ENCODE assay signal across 8 mouse cellular contexts in the genomic region with DNA sequence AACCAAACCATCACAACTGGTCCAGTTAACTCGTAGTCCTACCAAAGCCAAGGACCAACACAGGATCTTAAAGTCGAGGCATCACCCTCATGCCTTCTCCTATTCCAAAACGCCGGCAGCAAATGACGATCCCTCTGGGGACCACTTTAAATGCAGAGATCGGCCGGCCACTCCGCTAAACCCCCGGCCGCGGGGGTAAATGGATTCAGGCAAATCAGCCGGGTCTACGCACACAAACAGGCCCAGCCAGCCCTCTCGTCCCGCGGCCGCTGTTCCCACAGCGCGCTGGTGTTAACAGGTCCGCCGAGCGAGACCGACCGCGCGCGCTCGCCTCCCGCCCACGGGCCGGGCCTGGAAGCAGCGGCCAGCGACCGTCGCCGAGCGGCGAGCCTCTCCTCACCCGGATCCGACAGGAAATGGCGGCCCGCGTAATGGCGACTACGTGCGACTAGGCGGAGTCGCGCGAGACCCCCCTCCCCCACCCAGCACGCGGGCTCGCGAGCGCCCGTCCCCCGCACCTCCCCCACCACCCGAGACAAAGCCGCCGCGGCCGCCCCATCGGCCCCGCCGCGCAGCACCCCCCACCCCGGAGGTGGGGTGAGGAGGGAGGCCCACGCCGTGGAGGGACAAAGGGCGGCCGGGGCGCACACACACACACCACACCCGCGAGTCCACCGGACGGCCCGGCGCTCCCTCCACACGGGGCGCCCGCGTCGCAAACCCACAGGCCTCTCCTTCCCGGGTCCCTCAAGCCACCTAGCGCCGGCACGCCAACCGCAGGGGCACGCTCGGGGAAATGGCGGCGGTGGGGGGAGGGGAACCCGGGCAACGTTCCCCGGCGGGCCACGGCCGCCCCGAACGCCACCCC. TPM values are rescaled to one million over a fixed set of nuclear protein-coding genes. Genes with fewer than 3 reads are reported as not detected.
DNase-seq lines count a peak whose midpoint lies in the region; ATAC-seq and TF ChIP-seq lines count a peak whose summit lies in the region.

No protein-coding gene starts in this region.

- peak; percentile 85 for DNase-seq in forebrain, embryonic 14.5 days (ENCODE audit: low spot score)
- DNase-seq in heart, postnatal 36 days = peak; percentile 71 to 74
- DNase-seq in layer of hippocampus, adult 8-10 months (ENCODE audit: low spot score in 2 of 2) = peak; percentile 50 to 59
- DNase-seq in lung, embryonic 14.5 days = peak; percentile 86
- DNase-seq in testis, postnatal 10 days (ENCODE audit: low spot score) = peak; percentile 93

- H3K27me3 ChIP-seq in ES-Bruce4 (ENCODE audit: control insufficient read depth, insufficient read depth, low read length, poor library complexity, severe bottlenecking) = no peaks in the 10 kb centered on the region
- H3K27me3 ChIP-seq in forebrain, embryonic 14.5 days (replicated peaks; ENCODE audit: control insufficient read depth, insufficient read depth, low read length) = no peaks in the 10 kb centered on the region
- H3K27me3 ChIP-seq in lung, embryonic 14.5 days (ENCODE audit: insufficient read depth, low read length) = no peaks in the 10 kb centered on the region
- no peaks in the 10 kb centered on the region for H3K27me3 ChIP-seq in neural tube, embryonic 15.5 days (replicated peaks)

- intact Hi-C loops in heart, postnatal 36 days (cut with DNase I) = loop anchor here (1.0 to 5.0 kb wide), 4 partner anchors 17 to 274 kb away; partner anchors contain the start of genes 2210016F16Rik, Hnrnpa0 and Kif27

- peak overlapping the region; percentile 9; the same call in 1 of the 2 replicates for H3K27ac ChIP-seq in ES-Bruce4 (ENCODE audit: insufficient read depth, low read length)
- peak overlapping the region; percentile 96 for H3K27ac ChIP-seq in brown adipose tissue, adult 24 weeks (replicated peaks; ENCODE audit: low read depth, low read length)
- peak overlapping the region; percentile 100 for H3K27ac ChIP-seq in forebrain, embryonic 14.5 days (ENCODE audit: low read depth, low read length)
- peak overlapping the region; percentile 99 for H3K27ac ChIP-seq in lung, embryonic 14.5 days (ENCODE audit: low read depth)
- peak overlapping the region; percentile 100 for H3K27ac ChIP-seq in neural tube, embryonic 15.5 days (replicated peaks)

- peak; percentile 37 for ATAC-seq in forebrain, embryonic 14.5 days
- peak; percentile 36 for ATAC-seq in lung, embryonic 14.5 days (ENCODE audit: insufficient read depth)
- ATAC-seq in neural tube, embryonic 15.5 days (ENCODE audit: low FRiP score) = peak; percentile 51

- under 1% methylated on average over 53 of the region's 100 CpGs for WGBS in forebrain, embryonic 14.5 days
- WGBS in lung, embryonic 14.5 days = under 1% methylated on average over 94 of the region's 100 CpGs
- under 1% methylated on average over 58 of the region's 100 CpGs for WGBS in neural tube, embryonic 15.5 days

- H3K9me3 ChIP-seq in ES-Bruce4 (replicated peaks; ENCODE audit: control insufficient read depth, insufficient read depth, low read length, poor library complexity, severe bottlenecking) = no peaks in the 10 kb centered on the region
- no peaks in the 10 kb centered on the region for H3K9me3 ChIP-seq in forebrain, embryonic 14.5 days (replicated peaks; ENCODE audit: control insufficient read depth, low read length)
- H3K9me3 ChIP-seq in lung, embryonic 14.5 days (ENCODE audit: low read depth, low read length) = no peaks in the 10 kb centered on the region
- no peaks in the 10 kb centered on the region for H3K9me3 ChIP-seq in neural tube, embryonic 15.5 days (replicated peaks)

- peak overlapping the region; percentile 68 for H3K4me2 ChIP-seq in forebrain, embryonic 14.5 days (ENCODE audit: low read length)
- H3K4me2 ChIP-seq in lung, embryonic 14.5 days = peak overlapping the region; percentile 85
- H3K4me2 ChIP-seq in neural tube, embryonic 15.5 days = peak overlapping the region; percentile 79

- peak overlapping the region; percentile 96 for H3K9ac ChIP-seq in ES-Bruce4 (ENCODE audit: low read depth, poor library complexity, severe bottlenecking)
- peak overlapping the region; percentile 100 for H3K9ac ChIP-seq in forebrain, embryonic 14.5 days (ENCODE audit: low read length)
- H3K9ac ChIP-seq in lung, embryonic 14.5 days = peak overlapping the region; percentile 100
- peak overlapping the region; percentile 99 for H3K9ac ChIP-seq in neural tube, embryonic 15.5 days (replicated peaks)

- no peak for TF ChIP-seq POLR2A in ES-Bruce4 (IDR thresholded peaks at IDR 0.05; ENCODE audit: insufficient read depth, low read length)

- H3K36me3 ChIP-seq in ES-Bruce4 (ENCODE audit: control insufficient read depth, insufficient read depth, low read length, poor library complexity, severe bottlenecking) = peaks cover 29% of the 10 kb centered on the region
- peaks cover 23% of the 10 kb centered on the region for H3K36me3 ChIP-seq in forebrain, embryonic 14.5 days (ENCODE audit: control insufficient read depth, insufficient read depth, low read length)
- peaks cover 31% of the 10 kb centered on the region for H3K36me3 ChIP-seq in lung, embryonic 14.5 days (ENCODE audit: insufficient read depth)
- H3K36me3 ChIP-seq in neural tube, embryonic 15.5 days = peaks cover 16% of the 10 kb centered on the region

- H3K4me3 ChIP-seq in ES-Bruce4 (ENCODE audit: low read depth, low read length) = peak overlapping the region; percentile 90
- peak overlapping the region; percentile 95 for H3K4me3 ChIP-seq in brown adipose tissue, adult 24 weeks (ENCODE audit: insufficient read depth, low read depth, low read length)
- peak overlapping the region; percentile 99 for H3K4me3 ChIP-seq in forebrain, embryonic 14.5 days (ENCODE audit: low read depth, low read length)
- H3K4me3 ChIP-seq in lung, embryonic 14.5 days (ENCODE audit: low read depth, low read length) = peak overlapping the region; percentile 97
- peak overlapping the region; percentile 98 for H3K4me3 ChIP-seq in neural tube, embryonic 15.5 days (replicated peaks)

- H3K4me1 ChIP-seq in ES-Bruce4 (ENCODE audit: control insufficient read depth, insufficient read depth, low read length) = no peaks in the 10 kb centered on the region
- no peaks in the 10 kb centered on the region for H3K4me1 ChIP-seq in brown adipose tissue, adult 24 weeks (ENCODE audit: control insufficient read depth, insufficient read depth, insufficient read length, low read length)
- H3K4me1 ChIP-seq in forebrain, embryonic 14.5 days (ENCODE audit: control insufficient read depth, insufficient read depth, low read length) = peaks cover 4% of the 10 kb centered on the region; the same call in 1 of the 2 replicates
- H3K4me1 ChIP-seq in lung, embryonic 14.5 days (ENCODE audit: insufficient read depth) = no peaks in the 10 kb centered on the region
- peaks cover 23% of the 10 kb centered on the region for H3K4me1 ChIP-seq in neural tube, embryonic 15.5 days

- no peak for TF ChIP-seq CTCF in ES-Bruce4 (IDR thresholded peaks at IDR 0.05; ENCODE audit: low read depth, low read length)
- peak; percentile 7; the same call in 1 of the 2 replicates for TF ChIP-seq CTCF in lung, embryonic 14.5 days (IDR thresholded peaks at IDR 0.05; ENCODE audit: low read depth)

- TF ChIP-seq EP300 in ES-Bruce4 (IDR thresholded peaks at IDR 0.05; ENCODE audit: insufficient read depth, low read depth, low read length) = no peak

RNA-seq across cellular contexts. Expression of gene Rmi1, which starts 0.7 kb away (rescaled TPM):
- polyA plus RNA-seq in ES-Bruce4 (2011; ENCODE audit: insufficient read depth, insufficient read length, low read depth, missing spikeins) = 31.3 and 31.7 TPM in 2 replicates
- polyA plus RNA-seq in brown adipose tissue, adult 24 weeks (2012; ENCODE audit: insufficient read depth, insufficient read length, missing spikeins) = 16.1 and 25.2 TPM in 2 replicates
- polyA plus RNA-seq in forebrain, embryonic 14.5 days (2014; fragmentation: Nextera tagmentation; extraction: Ambion mirVana) = 23.8 and 24.6 TPM in 2 replicates
- total RNA-seq in heart, postnatal 36 days (2021) = 10 to 100 TPM in 1 of 2 experiments, 1 to 10 TPM in 1; 8.6 to 10.1 TPM
- 10 to 100 TPM; 17.0 to 20.7 (median 18.1) TPM for total RNA-seq in layer of hippocampus, adult 8-10 months (2022)
- 25.7 and 28.8 TPM in 2 replicates for polyA plus RNA-seq in lung, embryonic 14.5 days (2014; fragmentation: Nextera tagmentation; extraction: Ambion mirVana)
- 23.9 and 25.2 TPM in 2 replicates for polyA plus RNA-seq in neural tube, embryonic 15.5 days (2015; fragmentation: Nextera tagmentation; extraction: Ambion mirVana)

RNA-seq across cellular contexts. Expression of gene Hnrnpk, which starts 1.8 kb away (rescaled TPM):
- 2,168 and 2,237 TPM in 2 replicates for polyA plus RNA-seq in ES-Bruce4 (2011; ENCODE audit: insufficient read depth, insufficient read length, low read depth, missing spikeins)
- polyA plus RNA-seq in brown adipose tissue, adult 24 weeks (2012; ENCODE audit: insufficient read depth, insufficient read length, missing spikeins) = 379 and 394 TPM in 2 replicates
- polyA plus RNA-seq in forebrain, embryonic 14.5 days (2014; fragmentation: Nextera tagmentation; extraction: Ambion mirVana) = 1,944 and 2,007 TPM in 2 replicates
- 100 to 1,000 TPM; 414 to 472 TPM for total RNA-seq in heart, postnatal 36 days (2021)
- 100 to 1,000 TPM; 676 to 762 (median 708) TPM for total RNA-seq in layer of hippocampus, adult 8-10 months (2022)
- polyA plus RNA-seq in lung, embryonic 14.5 days (2014; fragmentation: Nextera tagmentation; extraction: Ambion mirVana) = 1,795 and 1,797 TPM in 2 replicates
- polyA plus RNA-seq in neural tube, embryonic 15.5 days (2015; fragmentation: Nextera tagmentation; extraction: Ambion mirVana) = 1,138 and 1,207 TPM in 2 replicates

RNA-seq across cellular contexts. Expression of gene 2210016F16Rik, which starts 16.3 kb away (rescaled TPM):
- polyA plus RNA-seq in ES-Bruce4 (2011; ENCODE audit: insufficient read depth, insufficient read length, low read depth, missing spikeins) = 5.8 and 7.1 TPM in 2 replicates
- polyA plus RNA-seq in brown adipose tissue, adult 24 weeks (2012; ENCODE audit: insufficient read depth, insufficient read length, missing spikeins) = 30.3 and 32.8 TPM in 2 replicates
- polyA plus RNA-seq in forebrain, embryonic 14.5 days (2014; fragmentation: Nextera tagmentation; extraction: Ambion mirVana) = 24.0 and 28.9 TPM in 2 replicates
- 10 to 100 TPM; 14.8 to 17.1 TPM for total RNA-seq in heart, postnatal 36 days (2021)
- 1 to 10 TPM; 6.8 to 9.5 (median 7.6) TPM for total RNA-seq in layer of hippocampus, adult 8-10 months (2022)
- polyA plus RNA-seq in lung, embryonic 14.5 days (2014; fragmentation: Nextera tagmentation; extraction: Ambion mirVana) = 34.0 and 34.2 TPM in 2 replicates
- polyA plus RNA-seq in neural tube, embryonic 15.5 days (2015; fragmentation: Nextera tagmentation; extraction: Ambion mirVana) = 23.4 and 24.1 TPM in 2 replicates

RNA-seq across cellular contexts. Expression of gene Kif27, which starts 42.4 kb away (rescaled TPM):
- 1.4 and 2.2 TPM in 2 replicates for polyA plus RNA-seq in ES-Bruce4 (2011; ENCODE audit: insufficient read depth, insufficient read length, low read depth, missing spikeins)
- polyA plus RNA-seq in brown adipose tissue, adult 24 weeks (2012; ENCODE audit: insufficient read depth, insufficient read length, missing spikeins) = 0.32 TPM in 1 of 2 replicates, not detected in the other
- 1.2 and 1.3 TPM in 2 replicates for polyA plus RNA-seq in forebrain, embryonic 14.5 days (2014; fragmentation: Nextera tagmentation; extraction: Ambion mirVana)
- total RNA-seq in heart, postnatal 36 days (2021) = under 1 TPM; 0.06 to 0.08 TPM
- total RNA-seq in layer of hippocampus, adult 8-10 months (2022) = 1 to 10 TPM; 2.9 to 4.5 (median 4.1) TPM
- polyA plus RNA-seq in lung, embryonic 14.5 days (2014; fragmentation: Nextera tagmentation; extraction: Ambion mirVana) = 0.61 and 0.82 TPM in 2 replicates
- polyA plus RNA-seq in neural tube, embryonic 15.5 days (2015; fragmentation: Nextera tagmentation; extraction: Ambion mirVana) = 1.3 and 2.0 TPM in 2 replicates

Comparison
In these comparisons a context has a peak if more than half of its experiments do, and no peak if none do; other contexts are left out.
1. Peak in every context shown above with its lines: DNase-seq, ATAC-seq, H3K4me3 ChIP-seq and H3K27ac ChIP-seq.
2. H3K27ac ChIP-seq: peak in every context shown above with its lines; median percentile 100 in forebrain, embryonic 14.5 days; 100 in neural tube, embryonic 15.5 days; 99 in lung, embryonic 14.5 days; 96 in brown adipose tissue, adult 24 weeks; 9 in ES-Bruce4.